Mouse (Mus musculus) MEL (cell line): ENCODE measurements around the gene Prickle2. TPM values are rescaled to one million over a fixed set of nuclear protein-coding genes. Genes with fewer than 3 reads are reported as not detected.

Experiments
- DNase-seq: peaks from one replicate; pipeline ENCODE4 v3.0.0; 2011; ENCODE audit warnings: low read depth, low spot score
- H3K27ac ChIP-seq: 2 replicates; pipeline ENCODE4 v1.5.1; 2012; ENCODE audit warnings: low read depth, mild to moderate bottlenecking, control low read depth, low read length, moderate library complexity; ENCODE audit not compliant: control insufficient read depth
- H3K27me3 ChIP-seq, 2 experiments: fragments of 150-350 bp in 1 of 2; sonication (generic) in 1 of 2; 2 replicates each; pipeline ENCODE4 v1.6.1; 2012; ENCODE audit warnings: low read length in 2 of 2, mild to moderate bottlenecking in 2 of 2, improper control_type of control experiment in 1 of 2, moderate library complexity in 1 of 2; ENCODE audit not compliant: insufficient read depth in 2 of 2, control insufficient read depth in 1 of 2
- H3K36me3 ChIP-seq, 2 experiments: 2 replicates each; pipeline ENCODE4 v1.6.1; 2012 to 2014; ENCODE audit warnings: low read length in 2 of 2, improper control_type of control experiment in 1 of 2, inconsistent platforms in 1 of 2, mild to moderate bottlenecking in 1 of 2; ENCODE audit not compliant: insufficient read depth in 2 of 2, control insufficient read depth in 1 of 2
- H3K4me1 ChIP-seq, 2 experiments: fragments of 150-350 bp in 1 of 2; sonication (generic) in 1 of 2; 2 replicates each; pipeline ENCODE4 v1.6.1; 2012; ENCODE audit warnings: low read length in 2 of 2, improper control_type of control experiment in 1 of 2, mild to moderate bottlenecking in 1 of 2; ENCODE audit not compliant: insufficient read depth in 2 of 2, control insufficient read depth in 1 of 2
- H3K4me3 ChIP-seq, 2 experiments: fragments of 150-350 bp in 1 of 2; sonication (generic) in 1 of 2; 2 replicates each; pipeline ENCODE4 v1.5.1; 2012; ENCODE audit warnings: low read depth in 2 of 2, low read length in 2 of 2, mild to moderate bottlenecking in 2 of 2, moderate library complexity in 2 of 2, control low read depth in 1 of 2, improper control_type of control experiment in 1 of 2; ENCODE audit not compliant: control insufficient read depth in 1 of 2, insufficient read depth in 1 of 2
- H3K79me2 ChIP-seq: 2 replicates; pipeline ENCODE4 v1.6.1; 2012; ENCODE audit warnings: mild to moderate bottlenecking, low read length, moderate library complexity; ENCODE audit not compliant: control insufficient read depth, poor library complexity, insufficient read depth
- H3K9ac ChIP-seq: 2 replicates; pipeline ENCODE4 v1.6.1; 2012; ENCODE audit warnings: low read depth, mild to moderate bottlenecking, control low read depth, low read length, moderate library complexity; ENCODE audit not compliant: control insufficient read depth, poor library complexity, severe bottlenecking
- H3K9me3 ChIP-seq: fragments of 150-350 bp; sonication (generic); replicated peaks from 2 replicates; pipeline ENCODE4 v1.6.1; 2012; ENCODE audit warnings: mild to moderate bottlenecking, low read length, improper control_type of control experiment, moderate library complexity; ENCODE audit not compliant: insufficient read depth
- CTCF ChIP-seq, 3 experiments: IDR thresholded peaks in 2 of 3; conservative IDR thresholded peaks in 1 of 3; 2 replicates each; pipeline ENCODE4 v1.5.1; 2011 to 2012; ENCODE audit warnings: low read length in 3 of 3, low read depth in 2 of 3, mild to moderate bottlenecking in 2 of 3, improper control_type of control experiment in 1 of 3, inconsistent platforms in 1 of 3, mixed read lengths in 1 of 3, moderate library complexity in 1 of 3; ENCODE audit not compliant: control insufficient read depth in 1 of 3, insufficient read depth in 1 of 3, poor library complexity in 1 of 3, severe bottlenecking in 1 of 3
- EP300 ChIP-seq, 2 experiments: IDR thresholded peaks; 2 replicates each; pipeline ENCODE4 v1.6.1; 2011; ENCODE audit warnings: improper control_type of control experiment in 2 of 2, low read length in 2 of 2, low read depth in 1 of 2, mild to moderate bottlenecking in 1 of 2
- ETS1 ChIP-seq: IDR thresholded peaks from 2 replicates; pipeline ENCODE4 v1.6.1; 2012; ENCODE audit warnings: low read depth, mild to moderate bottlenecking, inconsistent platforms, low read length, improper control_type of control experiment, moderate library complexity
- GABPA ChIP-seq: IDR thresholded peaks from 2 replicates; pipeline ENCODE4 v1.6.1; 2012; ENCODE audit warnings: low read depth, mild to moderate bottlenecking, inconsistent platforms, low read length, improper control_type of control experiment, moderate library complexity
- KAT2A ChIP-seq: conservative IDR thresholded peaks from 2 replicates; pipeline ENCODE4 v1.6.1; 2012; ENCODE audit warnings: low read depth, low read length, improper control_type of control experiment, inconsistent platforms
- MAFK ChIP-seq: IDR thresholded peaks from 2 replicates; pipeline ENCODE4 v1.6.1; 2011; ENCODE audit warnings: low read depth, mild to moderate bottlenecking, low read length, improper control_type of control experiment, borderline replicate concordance
- MYB ChIP-seq: IDR thresholded peaks from 2 replicates; pipeline ENCODE4 v1.6.1; 2011; ENCODE audit warnings: mild to moderate bottlenecking, low read depth, low read length, improper control_type of control experiment
- NELFE ChIP-seq: IDR thresholded peaks from 2 replicates; pipeline ENCODE4 v1.6.1; 2011; ENCODE audit warnings: low read depth, low read length, improper control_type of control experiment
- NRF1 ChIP-seq: IDR thresholded peaks from 2 replicates; pipeline ENCODE4 v1.6.1; 2014; ENCODE audit warnings: low read depth, mild to moderate bottlenecking, inconsistent platforms, low read length, improper control_type of control experiment, moderate library complexity; ENCODE audit not compliant: poor library complexity, insufficient read depth, severe bottlenecking
- RAD21 ChIP-seq: IDR thresholded peaks from 2 replicates; pipeline ENCODE4 v1.6.1; 2011; ENCODE audit warnings: mild to moderate bottlenecking, low read depth, low read length, improper control_type of control experiment
- RCOR1 ChIP-seq: IDR thresholded peaks from 2 replicates; pipeline ENCODE4 v1.6.1; 2012; ENCODE audit warnings: low read depth, mild to moderate bottlenecking, inconsistent platforms, low read length, improper control_type of control experiment
- TBP ChIP-seq: IDR thresholded peaks from 2 replicates; pipeline ENCODE4 v1.8.0; 2011; ENCODE audit warnings: low read depth, low read length, improper control_type of control experiment
- UBTF ChIP-seq: IDR thresholded peaks from 2 replicates; pipeline ENCODE4 v1.6.1; 2012; ENCODE audit warnings: low read depth, mild to moderate bottlenecking, inconsistent platforms, low read length, improper control_type of control experiment, moderate library complexity, borderline replicate concordance; ENCODE audit not compliant: insufficient read depth
- ZMIZ1 ChIP-seq: IDR thresholded peaks from 2 replicates; pipeline ENCODE4 v1.6.1; 2012; ENCODE audit warnings: low read depth, mild to moderate bottlenecking, inconsistent platforms, low read length, improper control_type of control experiment, moderate library complexity
- ZNF384 ChIP-seq: IDR thresholded peaks from 2 replicates; pipeline ENCODE4 v1.6.1; 2012; ENCODE audit warnings: low read depth, mild to moderate bottlenecking, inconsistent platforms, low read length, improper control_type of control experiment
- polyA plus RNA-seq, 2 experiments: library from polyadenylated mRNA; stranded (reverse) in 1 of 2; unstranded in 1 of 2; fragments of >175 nt in 1 of 2; fragments of >200 nt in 1 of 2; gene quantifications; 2 replicates each; pipeline versions ENCODE4 v1.2.1 to v1.2.4; 2012; ENCODE audit warnings: low replicate concordance in 2 of 2, low read depth in 1 of 2; ENCODE audit not compliant: insufficient read length in 2 of 2, insufficient read depth in 1 of 2, missing spikeins in 1 of 2
- total RNA-seq: library from RNA; depleted of rRNA; stranded (reverse); fragments of 300-350 nt; gene quantifications from 2 replicates; pipeline ENCODE4 v1.2.3, GENCODE M21; 2012

Gene Prickle2
- total and polyA plus RNA-seq, 3 experiments, result not detected

DNA sequence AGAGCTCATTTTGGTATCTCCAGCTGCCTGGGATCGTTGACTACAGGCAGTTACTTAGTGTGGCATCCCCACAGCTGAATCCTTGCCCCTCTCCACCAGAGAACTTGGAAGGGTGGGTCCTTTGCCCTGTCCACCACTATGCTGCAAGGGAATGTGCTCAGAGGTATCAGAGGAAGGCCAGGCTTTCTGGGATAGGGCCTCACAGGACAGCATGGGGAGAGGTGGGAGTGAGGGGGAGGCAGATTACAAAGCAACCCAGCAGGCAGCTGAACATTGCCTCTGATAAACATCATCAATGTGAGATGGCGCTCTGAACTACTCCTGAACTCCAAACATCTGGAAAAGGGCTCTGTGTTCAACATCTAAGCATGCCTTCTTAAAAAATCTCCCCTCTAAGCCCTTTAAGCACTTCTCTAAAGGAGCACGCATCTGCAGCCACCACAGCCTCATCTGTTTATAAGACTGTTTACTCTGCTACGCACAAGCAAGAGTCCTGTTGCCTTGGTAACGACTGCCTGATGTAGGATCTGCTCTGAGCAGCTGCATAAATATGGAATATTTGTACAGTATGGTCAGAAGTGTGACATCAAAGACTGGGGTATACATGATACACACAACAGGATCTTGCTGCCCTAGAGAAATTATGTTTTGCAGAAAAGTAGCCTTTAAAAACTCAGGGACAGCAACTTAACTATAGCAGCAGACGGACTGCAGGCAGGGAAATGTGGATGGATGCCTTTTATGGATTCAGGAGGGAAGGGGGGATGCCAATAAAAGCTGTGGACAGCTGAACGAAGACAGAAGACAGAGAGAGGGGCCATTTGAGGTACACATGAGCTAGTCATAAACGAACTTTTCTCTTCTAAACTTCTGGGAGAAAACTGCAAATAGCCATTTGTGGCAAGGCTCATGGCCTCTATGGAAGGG is 291.2 kb downstream of the Prickle2 start:
- no peak overlapping the region for H3K4me3 ChIP-seq
- H3K36me3 ChIP-seq, result no peaks in the 10 kb centered on the region
- no peaks in the 10 kb centered on the region for H3K27me3 ChIP-seq
- H3K9ac ChIP-seq, result no peak overlapping the region
- no peaks in the 10 kb centered on the region for H3K79me2 ChIP-seq
- H3K9me3 ChIP-seq, result no peaks in the 10 kb centered on the region
- no peak overlapping the region for H3K27ac ChIP-seq
- no peak for DNase-seq
- TF ChIP-seq RAD21, result no peak
- TF ChIP-seq EP300 (IDR thresholded peaks at IDR 0.05; ENCODE audit: low read depth in 1 of 2, low read length in 2 of 2), result no peak
- TF ChIP-seq NRF1, result no peak
- no peak for TF ChIP-seq MYB
- TF ChIP-seq GABPA, result no peak
- H3K4me1 ChIP-seq, result no peaks in the 10 kb centered on the region

DNA sequence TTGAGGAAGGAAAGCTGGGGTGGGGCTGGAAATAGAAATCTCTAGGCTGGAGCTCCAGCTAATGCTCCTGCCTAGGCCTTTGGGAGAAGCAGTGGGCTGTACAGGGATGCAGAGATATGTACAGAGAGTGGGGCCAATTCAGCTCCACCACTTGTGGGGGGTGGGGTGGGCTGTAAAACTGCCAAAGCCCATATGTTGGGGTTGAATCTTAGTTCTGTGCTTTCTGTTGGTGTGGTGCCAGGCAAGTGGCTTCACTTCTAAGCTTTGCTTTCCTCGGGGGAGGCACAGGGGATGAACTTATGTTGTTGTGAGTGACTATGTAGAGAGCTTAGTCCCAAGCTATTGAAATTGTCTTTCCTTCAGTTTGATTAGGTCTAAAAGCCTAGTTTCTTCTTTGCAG is 292.0 kb downstream of the Prickle2 start:
- no peak for DNase-seq
- H3K4me1 ChIP-seq, result no peaks in the 10 kb centered on the region
- no peak overlapping the region for H3K4me3 ChIP-seq
- no peaks in the 10 kb centered on the region for H3K27me3 ChIP-seq
- no peaks in the 10 kb centered on the region for H3K9me3 ChIP-seq
- no peaks in the 10 kb centered on the region for H3K36me3 ChIP-seq
- H3K27ac ChIP-seq, result no peak overlapping the region
- no peak for TF ChIP-seq RCOR1
- TF ChIP-seq ZNF384, result no peak
- TF ChIP-seq UBTF, result no peak
- no peak for TF ChIP-seq MYB
- TF ChIP-seq NELFE, result no peak
- TF ChIP-seq MAFK, result no peak
- no peak for TF ChIP-seq ZMIZ1
- no peak for TF ChIP-seq KAT2A
- TF ChIP-seq CTCF (IDR thresholded peaks at IDR 0.05 in 2 of 3, conservative IDR thresholded peaks at IDR 0.05 in 1 of 3; ENCODE audit: control insufficient read depth in 1 of 3, insufficient read depth in 1 of 3, low read depth in 2 of 3, low read length in 3 of 3, poor library complexity in 1 of 3, severe bottlenecking in 1 of 3), result no peak
- no peak for TF ChIP-seq TBP
- TF ChIP-seq ETS1, result no peak
- no peaks in the 10 kb centered on the region for H3K79me2 ChIP-seq
- H3K9ac ChIP-seq, result no peak overlapping the region
